Mouse (Mus musculus) CH12.LX (cell line): ENCODE results near the gene Tcf7l1.

Experiments used
- ELF1 ChIP-seq: IDR thresholded peaks from 2 replicates; pipeline ENCODE4 v1.6.1; 2014; ENCODE audit warnings: low read depth, mild to moderate bottlenecking, inconsistent platforms, low read length, improper control_type of control experiment
- EP300 ChIP-seq: IDR thresholded peaks from 2 replicates; pipeline ENCODE4 v1.6.1; 2011; ENCODE audit warnings: low read length, improper control_type of control experiment
- IRF4 ChIP-seq: IDR thresholded peaks from 2 replicates; pipeline ENCODE4 v1.6.1; 2014; ENCODE audit warnings: low read depth, mild to moderate bottlenecking, inconsistent platforms, low read length, improper control_type of control experiment
- MEF2A ChIP-seq: IDR thresholded peaks from 2 replicates; pipeline ENCODE4 v1.6.1; 2014; ENCODE audit warnings: low read depth, mild to moderate bottlenecking, inconsistent platforms, low read length, improper control_type of control experiment, borderline replicate concordance
- ZNF384 ChIP-seq: IDR thresholded peaks from 2 replicates; pipeline ENCODE4 v1.6.1; 2012; ENCODE audit warnings: low read depth, low read length, improper control_type of control experiment, inconsistent platforms

GRCm38 (mm10) chr6:72630370-72630769, 158.7 kb downstream of the Tcf7l1 start:
- TF ChIP-seq ELF1 (no peak), IRF4 (no peak), EP300 (no peak), ZNF384 (no peak), MEF2A (no peak)
